Mouse (Mus musculus) bone marrow, adult 2 months (tissue): Measurements from ENCODE around the gene Hid1. TPM values are rescaled to one million over a fixed set of nuclear protein-coding genes. Genes with fewer than 3 reads are reported as not detected.
A peak's percentile ranks its signal among the peaks of the same experiment; 100 is the strongest.

ENCODE experiments used
- H3K27ac ChIP-seq: fragments of 200-500 bp; 2 replicates; pipeline ENCODE4 v1.5.1; 2012; ENCODE audit warnings: low read depth, mild to moderate bottlenecking, control low read depth, inconsistent platforms, low read length; ENCODE audit not compliant: control insufficient read depth, poor library complexity, insufficient read depth
- H3K4me1 ChIP-seq: fragments of 200-500 bp; 2 replicates; pipeline ENCODE4 v1.6.1; 2011; ENCODE audit warnings: low read length; ENCODE audit not compliant: control insufficient read depth, insufficient read depth
- H3K4me3 ChIP-seq: fragments of 200-500 bp; replicated peaks from 2 replicates; pipeline ENCODE3; 2011; ENCODE audit warnings: mild to moderate bottlenecking, low read depth, low read length, control low read depth; ENCODE audit not compliant: control insufficient read depth
- CTCF ChIP-seq: fragments of 200-500 bp; IDR thresholded peaks from 2 replicates; pipeline ENCODE4 v1.5.1; 2011; ENCODE audit warnings: low read length, control low read depth; ENCODE audit not compliant: control insufficient read depth, insufficient read depth
- POLR2A ChIP-seq: fragments of 200-500 bp; IDR thresholded peaks from 2 replicates; pipeline ENCODE4 v1.6.1; 2011; ENCODE audit warnings: low read depth, mild to moderate bottlenecking, control low read depth, low read length, borderline replicate concordance; ENCODE audit not compliant: control insufficient read depth
- WGBS: fragments of 180-500 bp; shearing (Covaris S2); methylation state at CpG from one replicate; pipeline ENCODE4 v1.1.7; 2018; 5-methylcytosine and 5-hydroxymethylcytosine counted together
- polyA plus RNA-seq: library from polyadenylated mRNA; stranded (reverse); fragments of >200 nt; gene quantifications from 2 replicates; pipeline ENCODE4 v1.2.4, GENCODE M21; 2011; ENCODE audit warnings: low replicate concordance; ENCODE audit not compliant: missing spikeins, insufficient read depth, insufficient read length

The Hid1 gene
- polyA plus RNA-seq, 1 experiment = 3.4 TPM

DNA sequence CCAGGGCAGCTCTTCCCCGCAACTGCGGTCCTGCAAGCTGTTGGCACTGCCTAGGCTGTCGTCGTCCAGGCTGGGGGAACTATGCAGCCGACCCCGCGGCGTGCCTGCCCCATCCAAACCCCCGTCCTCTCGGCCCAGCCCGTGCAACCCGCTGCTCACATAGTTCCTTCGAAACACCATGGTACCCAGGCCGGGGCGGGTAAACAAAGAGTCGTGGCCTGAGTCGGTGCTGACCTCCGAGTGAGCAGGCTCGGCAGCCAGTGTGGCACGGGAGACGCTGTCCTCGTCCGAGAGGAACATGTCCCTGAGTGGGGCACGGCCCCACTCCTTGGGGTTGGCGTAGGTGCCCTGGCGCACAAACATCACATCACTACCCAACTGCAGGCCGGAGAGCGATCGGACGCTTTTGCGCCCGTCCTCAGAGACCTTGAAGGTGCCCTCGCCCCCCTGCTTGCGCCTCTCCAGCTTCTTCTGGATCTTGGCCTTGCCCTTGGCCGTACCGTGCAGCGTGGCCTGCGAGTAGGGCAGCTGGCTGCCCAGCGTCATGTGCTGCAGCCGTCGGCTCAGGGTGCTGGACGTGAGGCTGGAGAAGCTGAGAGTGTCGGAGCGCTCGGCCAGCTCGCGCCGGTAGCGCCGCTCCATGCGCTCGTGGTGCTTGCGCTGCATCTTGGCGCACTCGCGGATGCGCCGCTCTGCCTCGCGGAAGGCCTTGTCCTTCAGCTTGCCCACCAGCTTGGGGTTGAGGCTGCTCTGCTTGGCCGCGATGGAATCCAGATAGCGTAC lies 49.1 kb downstream of the Hid1 start:
- no peak overlapping the region for H3K4me3 ChIP-seq
- H3K4me1 ChIP-seq = no peaks in the 10 kb centered on the region
- no peak overlapping the region for H3K27ac ChIP-seq
- 9% methylated on average over 63 of the region's 63 CpGs for WGBS
- TF ChIP-seq POLR2A (no peak), CTCF (no peak)

DNA sequence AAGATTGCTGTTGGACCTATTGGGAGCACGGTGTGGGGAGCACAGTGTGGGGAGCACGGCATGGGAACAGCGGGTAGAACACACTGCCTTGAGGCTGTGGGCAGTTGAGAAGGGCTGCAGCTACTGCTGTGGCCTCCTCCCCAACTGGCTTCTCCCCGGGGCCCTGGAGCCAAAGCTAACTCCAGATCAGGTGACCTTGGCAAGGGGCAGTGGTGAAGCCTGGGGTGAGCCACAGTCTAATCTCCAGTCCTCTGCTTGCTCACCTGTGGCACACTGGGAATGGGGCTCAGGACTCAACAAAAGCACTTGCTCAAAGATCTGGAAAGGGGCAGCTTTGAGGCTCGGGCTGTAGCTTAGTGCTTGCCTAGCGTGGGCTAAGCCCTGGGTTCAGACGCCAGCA lies 50.4 kb downstream of the Hid1 start:
- TF ChIP-seq CTCF = no peak
- TF ChIP-seq POLR2A = no peak
- H3K4me1 ChIP-seq = no peaks in the 10 kb centered on the region
- WGBS = 57% methylated on average over 7 of the region's 7 CpGs

DNA sequence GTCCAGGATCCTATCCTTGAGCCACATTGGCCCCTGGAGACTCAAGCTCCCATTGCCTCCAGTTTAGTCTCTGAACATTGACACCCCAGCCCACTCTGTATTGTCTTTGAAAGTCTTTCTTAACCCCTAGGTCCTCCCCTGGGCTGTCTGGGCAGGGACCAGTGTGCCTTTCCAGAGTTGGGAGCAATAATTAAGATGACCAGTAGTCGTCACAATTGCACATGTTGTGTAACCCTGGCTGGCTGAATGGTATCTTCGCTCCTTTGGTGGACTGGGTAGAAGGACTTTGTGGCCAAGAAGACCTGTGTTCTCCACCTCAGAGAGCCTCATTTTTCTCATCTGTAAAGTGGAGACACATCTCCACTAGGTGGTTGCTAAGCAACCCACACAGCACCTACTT lies 53.3 kb downstream of the Hid1 start:
- no peak overlapping the region for H3K4me3 ChIP-seq
- TF ChIP-seq POLR2A (no peak), CTCF (no peak)
- WGBS = 23% methylated on average over 2 of the region's 2 CpGs
- H3K4me1 ChIP-seq = no peaks in the 10 kb centered on the region
- no peak overlapping the region for H3K27ac ChIP-seq

More for the DNA sequence above, 50.4 kb downstream of the Hid1 start:
- Histone ChIP-seq H3K4me3 (no peak overlapping the region), H3K27ac (no peak overlapping the region)

DNA sequence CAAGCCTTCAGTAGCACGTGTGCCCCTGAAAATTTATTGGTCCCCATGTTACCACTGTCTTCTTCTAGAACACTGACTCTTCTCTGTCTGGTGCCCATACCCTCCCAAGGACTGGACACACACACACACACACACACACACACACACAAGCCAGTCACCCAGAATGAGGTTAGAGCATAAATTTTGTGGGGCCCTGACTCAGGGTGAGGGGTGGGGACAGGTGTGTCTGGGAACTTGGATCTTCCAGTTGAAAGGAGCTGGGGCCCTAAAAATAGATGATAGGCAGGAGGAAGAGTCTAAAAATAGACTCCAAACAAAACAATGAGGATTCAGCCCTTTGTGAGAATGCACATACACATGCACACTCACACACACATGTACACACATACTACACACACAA lies 58.8 kb downstream of the Hid1 start:
- H3K4me1 ChIP-seq = no peaks in the 10 kb centered on the region
- no peak for TF ChIP-seq POLR2A
- TF ChIP-seq CTCF = no peak
- WGBS = 48% methylated on average over 1 of the region's 1 CpGs
- no peak overlapping the region for H3K4me3 ChIP-seq
- no peak overlapping the region for H3K27ac ChIP-seq

DNA sequence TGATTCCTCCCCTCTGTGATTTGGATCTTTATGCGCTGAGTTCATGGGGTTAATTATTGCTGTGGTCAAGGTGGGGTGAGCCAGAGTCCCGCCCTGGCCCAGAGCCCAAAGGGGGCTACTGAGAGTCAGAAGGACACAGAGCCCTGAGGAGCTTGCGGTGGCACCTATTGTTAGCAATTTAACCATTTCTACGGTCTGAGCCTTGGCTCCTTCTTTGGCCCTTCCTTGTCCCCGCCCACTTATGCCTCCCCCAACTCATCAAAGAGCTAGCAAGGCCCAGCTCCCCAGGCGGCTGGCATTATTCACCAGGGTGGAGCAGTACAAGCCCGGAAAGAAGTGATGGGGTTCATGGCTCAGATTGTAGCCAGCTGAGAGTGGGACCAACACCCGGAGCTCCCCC lies 60.7 kb downstream of the Hid1 start, which contains the start of gene Otop2:
Gene Otop2 (plus strand): TSS at position 301 of the 400 bp plus-strand sequence.
- WGBS = 55% methylated on average over 8 of the region's 8 CpGs
- TF ChIP-seq CTCF = no peak
- TF ChIP-seq POLR2A = no peak
- Histone ChIP-seq H3K4me3 (no peak within 1 kb of the TSS), H3K27ac (no peak within 1 kb of the TSS; the same call in 1 of the 2 replicates), H3K4me1 (no peaks in the 10 kb centered on the region)

DNA sequence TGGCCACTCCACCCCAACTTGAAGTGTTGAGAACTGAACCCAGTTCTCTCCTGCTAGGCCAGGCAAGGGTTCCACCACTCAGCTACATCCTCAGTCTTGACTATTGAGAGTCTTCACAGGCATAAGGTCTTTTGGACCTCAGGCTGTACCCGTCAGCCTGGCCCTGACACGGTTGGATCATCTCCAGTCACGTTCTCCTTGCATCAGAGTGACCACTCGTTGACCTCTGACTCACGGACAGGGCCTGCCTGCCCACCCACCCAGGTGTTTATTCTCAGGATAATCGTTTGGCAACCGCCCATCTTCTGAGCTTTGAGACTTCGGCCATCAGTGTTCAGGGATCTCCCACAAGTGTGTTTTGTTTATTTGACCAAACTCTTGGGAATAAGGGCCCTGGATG lies 64.4 kb downstream of the Hid1 start:
- Histone ChIP-seq H3K27ac (no peak overlapping the region), H3K4me3 (no peak overlapping the region), H3K4me1 (no peaks in the 10 kb centered on the region)
- no peak for TF ChIP-seq POLR2A
- no peak for TF ChIP-seq CTCF
- WGBS = 65% methylated on average over 8 of the region's 8 CpGs

DNA sequence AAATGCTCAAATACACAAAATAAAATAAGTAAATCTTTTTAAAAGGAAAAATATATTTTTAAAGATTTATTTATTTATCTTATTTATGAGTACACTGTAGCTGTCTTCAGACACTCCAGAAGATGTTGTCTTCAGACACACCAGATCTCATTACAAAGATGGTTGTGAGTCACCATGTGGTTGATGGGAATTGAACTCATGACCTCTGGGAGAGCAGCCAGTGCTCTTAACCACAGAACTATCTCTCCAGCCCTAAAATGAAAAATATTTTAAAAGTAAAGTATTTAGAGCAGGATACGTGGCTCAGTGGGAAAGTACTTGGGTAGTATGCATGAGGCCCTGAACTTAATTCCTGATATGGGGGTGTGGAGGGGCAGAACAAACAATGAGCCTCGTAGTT lies 66.2 kb downstream of the Hid1 start:
- WGBS = 83% methylated on average over 2 of the region's 2 CpGs
- Histone ChIP-seq H3K4me3 (no peak overlapping the region), H3K27ac (no peak overlapping the region), H3K4me1 (peaks cover 1% of the 10 kb centered on the region; the same call in 1 of the 2 replicates)
- TF ChIP-seq POLR2A = no peak
- TF ChIP-seq CTCF = no peak

DNA sequence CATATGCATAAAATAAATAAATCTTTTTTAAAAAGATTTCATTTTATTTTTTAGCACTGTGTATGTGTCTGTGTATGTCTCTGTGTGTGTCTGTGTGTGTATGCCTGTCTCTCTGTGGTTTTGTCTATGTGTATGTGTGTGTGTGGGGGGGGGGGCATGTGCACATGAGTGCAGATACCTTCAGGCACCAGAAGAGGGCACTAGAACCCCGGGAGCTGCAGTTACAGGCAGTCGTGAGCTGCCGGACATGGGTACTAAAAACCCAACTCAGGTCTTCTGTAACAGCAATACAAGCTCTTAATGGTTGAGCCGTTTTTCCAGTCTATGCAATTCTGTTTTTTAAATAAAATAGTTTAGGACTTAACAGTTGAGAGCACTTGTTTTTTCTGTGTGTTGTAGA lies 66.8 kb downstream of the Hid1 start:
- WGBS = 85% methylated on average over 4 of the region's 4 CpGs
- 0 out of 2 replicates have a peak, but pooled peaks have one; percentile 10 for TF ChIP-seq CTCF
- TF ChIP-seq POLR2A = no peak
- no peak overlapping the region for H3K27ac ChIP-seq
- peaks cover 1% of the 10 kb centered on the region for H3K4me1 ChIP-seq
- H3K4me3 ChIP-seq = no peak overlapping the region
